Mouse (Mus musculus): ENCODE data around the gene Slc12a5. TPM values are rescaled to one million over a fixed set of nuclear protein-coding genes. Genes with fewer than 3 reads are reported as not detected.

The Slc12a5 gene
- polyA plus RNA-seq (2014; fragmentation: Nextera tagmentation; extraction: Ambion mirVana): 0.57 and 1.6 TPM in 2 replicates

DNA sequence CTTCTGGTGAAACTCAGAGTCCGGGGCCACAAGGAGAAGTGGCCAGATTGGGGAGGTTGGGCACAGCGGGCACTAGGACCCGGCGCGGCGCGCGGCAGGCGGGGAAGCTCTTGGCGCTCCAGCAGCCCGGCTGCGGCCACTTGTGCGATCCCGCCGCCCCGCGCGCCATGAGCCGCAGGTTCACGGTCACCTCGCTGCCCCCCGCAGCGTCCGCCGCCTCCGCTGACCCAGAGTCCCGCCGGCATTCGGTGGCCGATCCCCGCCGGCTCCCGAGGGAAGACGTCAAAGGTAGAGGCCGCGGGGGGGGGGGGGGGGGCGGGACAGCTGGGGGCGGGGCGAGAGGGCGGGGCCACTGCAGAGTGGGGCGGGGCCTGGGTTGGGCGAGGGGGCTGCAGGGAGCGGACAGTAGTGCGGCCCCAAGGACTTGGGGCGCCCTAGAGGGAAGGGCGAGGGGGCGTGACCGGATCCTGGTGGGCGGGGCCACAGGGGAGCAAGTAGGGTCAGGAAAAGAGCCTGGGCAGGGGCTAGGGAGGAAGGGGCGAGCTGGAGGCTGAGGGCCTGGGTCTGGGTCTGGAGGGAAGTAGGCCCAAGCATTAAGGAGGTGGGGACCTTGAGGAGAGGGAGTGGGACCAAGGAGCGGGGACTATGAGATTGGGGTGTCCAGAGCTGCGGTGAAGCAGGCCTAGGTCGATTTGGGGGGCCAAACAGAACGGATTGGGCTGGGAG is at the start of gene Slc12a5:
TSS of gene Slc12a5 (plus strand) at position 87 of the 726 bp plus-strand sequence.
- TF ChIP-seq CTCF (IDR thresholded peaks at IDR 0.05; ENCODE audit: low read depth): no peak
- Histone ChIP-seq H3K4me2 (peak within 1 kb of the TSS; percentile 73), H3K4me1 (ENCODE audit: insufficient read depth) (no peaks in the 10 kb centered on the region), H3K4me3 (ENCODE audit: low read depth, low read length) (peak within 1 kb of the TSS; percentile 52), H3K9me3 (ENCODE audit: low read depth, low read length) (no peaks in the 10 kb centered on the region), H3K36me3 (ENCODE audit: insufficient read depth) (no peaks in the 10 kb centered on the region), H3K27ac (ENCODE audit: low read depth) (no peak within 1 kb of the TSS), H3K27me3 (ENCODE audit: insufficient read depth, low read length) (no peaks in the 10 kb centered on the region), H3K9ac (peak within 1 kb of the TSS; percentile 40)
- ATAC-seq (ENCODE audit: insufficient read depth) (peak; percentile 85), DNase-seq (peak; percentile 79)
- whole genome bisulfite sequencing: under 1% methylated on average over 49 of the region's 54 CpGs

DNA sequence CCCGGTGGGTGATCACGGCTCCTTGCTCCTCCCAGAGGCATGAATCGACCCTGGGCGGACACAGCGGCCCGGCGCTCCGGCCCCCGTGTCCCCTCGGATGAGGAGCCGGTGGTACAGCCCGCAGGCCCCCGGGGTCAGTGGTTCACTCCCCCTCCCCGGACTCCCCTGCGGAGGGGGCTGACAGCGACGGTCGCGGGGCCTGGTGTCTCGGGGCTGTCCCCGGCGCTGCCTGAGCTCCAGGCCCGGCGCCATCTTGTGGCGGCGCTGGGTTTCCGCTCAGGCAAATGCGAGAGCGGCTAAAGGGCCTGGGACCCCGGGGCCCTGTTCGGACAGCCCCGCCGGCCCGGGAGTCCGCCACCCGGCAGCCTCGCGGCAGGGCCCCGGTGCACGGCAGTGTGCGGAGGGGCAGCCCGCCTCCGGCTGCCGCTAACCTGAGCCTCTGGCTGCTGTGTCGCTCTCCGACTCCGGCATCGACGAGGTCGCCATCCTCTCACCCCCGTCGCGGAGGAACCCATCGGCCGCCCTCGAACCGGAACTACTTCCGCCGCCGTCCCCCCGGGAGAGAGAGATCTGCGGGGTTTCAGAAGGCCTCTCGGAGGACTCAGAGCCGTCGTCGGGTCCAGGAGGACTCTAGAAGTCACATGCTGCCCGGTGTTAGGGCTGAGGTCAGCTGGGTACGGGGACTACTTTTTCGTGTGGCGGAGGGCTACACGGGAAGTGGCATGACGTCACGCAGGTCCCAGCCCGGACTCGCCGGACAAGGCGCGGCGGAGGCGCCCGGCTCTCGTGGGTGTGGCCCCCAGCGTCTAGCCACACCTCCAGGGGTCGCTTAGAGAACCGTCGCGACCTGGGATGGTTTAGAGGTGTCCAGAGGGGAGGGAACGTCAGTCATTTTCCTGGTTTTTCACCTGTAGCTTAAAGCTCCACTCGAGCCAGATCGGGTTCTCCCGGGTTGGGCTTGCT is 49.2 kb upstream of the Slc12a5 start, which contains the start of gene Zfp335:
TSS of gene Zfp335 (minus strand) at position 672 of the 963 bp plus-strand sequence.
- Histone ChIP-seq H3K27me3 (ENCODE audit: insufficient read depth, low read length) (no peaks in the 10 kb centered on the region), H3K4me2 (peak within 1 kb of the TSS; percentile 81), H3K36me3 (ENCODE audit: insufficient read depth) (peaks cover 31% of the 10 kb centered on the region), H3K9ac (peak within 1 kb of the TSS; percentile 93), H3K9me3 (ENCODE audit: low read depth, low read length) (no peaks in the 10 kb centered on the region), H3K4me1 (ENCODE audit: insufficient read depth) (0 out of 2 replicates have a peak, but pooled peaks cover 6% of the 10 kb centered on the region), H3K4me3 (ENCODE audit: low read depth, low read length) (peak within 1 kb of the TSS; percentile 59), H3K27ac (ENCODE audit: low read depth) (peak within 1 kb of the TSS; percentile 99)
- ATAC-seq (ENCODE audit: insufficient read depth) (peak; percentile 88), DNase-seq (peak; percentile 96)
- under 1% methylated on average over 90 of the region's 91 CpGs for WGBS
- peak; percentile 49 for TF ChIP-seq CTCF (IDR thresholded peaks at IDR 0.05; ENCODE audit: low read depth)

- DNase-seq: peak; percentile 51
- peak overlapping the region; percentile 99 for H3K27ac ChIP-seq (ENCODE audit: low read depth)
- peaks cover 23% of the 10 kb centered on the region for H3K36me3 ChIP-seq (ENCODE audit: insufficient read depth)
- H3K27me3 ChIP-seq (ENCODE audit: insufficient read depth, low read length): no peaks in the 10 kb centered on the region
- 7% methylated on average over 12 of the region's 12 CpGs for WGBS
- peak; percentile 37 for ATAC-seq (ENCODE audit: insufficient read depth)
- 0 out of 2 replicates have a peak, but pooled peaks cover 6% of the 10 kb centered on the region for H3K4me1 ChIP-seq (ENCODE audit: insufficient read depth)
- H3K9ac ChIP-seq: peak overlapping the region; percentile 93
- TF ChIP-seq CTCF (IDR thresholded peaks at IDR 0.05; ENCODE audit: low read depth): no peak
- peak overlapping the region; percentile 81 for H3K4me2 ChIP-seq
- H3K9me3 ChIP-seq (ENCODE audit: low read depth, low read length): no peaks in the 10 kb centered on the region
- H3K4me3 ChIP-seq (ENCODE audit: low read depth, low read length): peak overlapping the region; percentile 59
Observed at GRCm38 (mm10) chr2:164912151-164912550, 48.5 kb upstream of the Slc12a5 start.

DNA sequence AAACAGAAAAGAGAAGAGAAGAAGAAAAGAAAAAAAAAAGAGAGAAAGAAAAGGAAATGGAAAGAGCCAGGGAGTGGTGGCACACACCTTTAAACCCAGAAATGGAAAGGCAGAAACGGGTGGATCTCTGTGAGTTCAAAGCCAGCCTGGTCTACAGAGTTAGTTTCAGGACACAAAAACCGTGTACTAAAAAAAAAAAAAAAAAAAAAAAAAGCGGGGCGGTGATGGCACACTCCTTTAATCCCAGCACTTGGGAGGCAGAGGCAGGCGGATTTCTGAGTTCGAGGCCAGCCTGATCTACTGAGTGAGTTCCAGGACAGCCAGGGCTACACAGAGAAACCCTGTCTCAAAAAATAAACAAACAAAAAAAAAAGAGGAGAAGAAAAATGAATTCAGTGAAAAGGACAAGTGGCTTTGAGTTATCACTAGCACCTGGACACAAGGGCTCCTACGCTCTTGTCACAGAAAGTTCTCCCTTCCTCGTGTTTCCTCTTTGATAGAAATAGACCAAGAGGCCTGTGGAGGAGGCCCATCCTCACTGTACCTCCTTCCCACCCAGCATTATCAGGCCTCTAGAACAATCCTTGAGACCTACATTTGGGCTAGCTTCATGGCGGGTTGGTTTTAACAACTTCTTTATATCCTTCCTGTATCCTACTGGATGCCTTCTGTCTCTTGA is 47.7 kb upstream of the Slc12a5 start:
- ATAC-seq (ENCODE audit: insufficient read depth): no peak

GRCm38 (mm10) chr2:164913428-164913786 is 47.2 kb upstream of the Slc12a5 start:
- Histone ChIP-seq H3K27ac (ENCODE audit: low read depth) (no peak overlapping the region), H3K4me2 (no peak overlapping the region), H3K9me3 (ENCODE audit: low read depth, low read length) (no peaks in the 10 kb centered on the region), H3K27me3 (ENCODE audit: insufficient read depth, low read length) (no peaks in the 10 kb centered on the region), H3K4me3 (ENCODE audit: low read depth, low read length) (no peak overlapping the region), H3K4me1 (ENCODE audit: insufficient read depth) (0 out of 2 replicates have a peak, but pooled peaks cover 6% of the 10 kb centered on the region), H3K36me3 (ENCODE audit: insufficient read depth) (peaks cover 11% of the 10 kb centered on the region), H3K9ac (no peak overlapping the region)
- no peak for TF ChIP-seq CTCF (IDR thresholded peaks at IDR 0.05; ENCODE audit: low read depth)
- WGBS: 82% methylated on average over 2 of the region's 2 CpGs
- no peak for ATAC-seq (ENCODE audit: insufficient read depth)
- DNase-seq: peak; percentile 40

More for the DNA sequence above, 47.7 kb upstream of the Slc12a5 start:
- peaks cover 16% of the 10 kb centered on the region for H3K36me3 ChIP-seq (ENCODE audit: insufficient read depth)
- no peak overlapping the region; the same call in 1 of the 2 replicates for H3K9ac ChIP-seq
- H3K4me1 ChIP-seq (ENCODE audit: insufficient read depth): 0 out of 2 replicates have a peak, but pooled peaks cover 6% of the 10 kb centered on the region
- TF ChIP-seq CTCF (IDR thresholded peaks at IDR 0.05; ENCODE audit: low read depth): no peak
- DNase-seq: no peak
- no peaks in the 10 kb centered on the region for H3K9me3 ChIP-seq (ENCODE audit: low read depth, low read length)
- no peak overlapping the region for H3K4me3 ChIP-seq (ENCODE audit: low read depth, low read length)
- no peak overlapping the region for H3K27ac ChIP-seq (ENCODE audit: low read depth)
- peak overlapping the region; percentile 81 for H3K4me2 ChIP-seq
- WGBS: 88% methylated on average over 9 of the region's 9 CpGs
- no peaks in the 10 kb centered on the region for H3K27me3 ChIP-seq (ENCODE audit: insufficient read depth, low read length)

- H3K9me3 ChIP-seq (ENCODE audit: low read depth, low read length): no peaks in the 10 kb centered on the region
- H3K36me3 ChIP-seq (ENCODE audit: insufficient read depth): peaks cover 6% of the 10 kb centered on the region; the same call in 1 of the 2 replicates
- no peak for DNase-seq
- ATAC-seq (ENCODE audit: insufficient read depth): no peak
- no peak overlapping the region for H3K4me2 ChIP-seq
- WGBS: 70% methylated on average over 5 of the region's 5 CpGs
- no peak for TF ChIP-seq CTCF (IDR thresholded peaks at IDR 0.05; ENCODE audit: low read depth)
- H3K27me3 ChIP-seq (ENCODE audit: insufficient read depth, low read length): no peaks in the 10 kb centered on the region
- H3K4me1 ChIP-seq (ENCODE audit: insufficient read depth): no peaks in the 10 kb centered on the region
- no peak overlapping the region for H3K9ac ChIP-seq
- no peak overlapping the region for H3K27ac ChIP-seq (ENCODE audit: low read depth)
- H3K4me3 ChIP-seq (ENCODE audit: low read depth, low read length): no peak overlapping the region
Observed at GRCm38 (mm10) chr2:164916820-164917219, 43.8 kb upstream of the Slc12a5 start.

Data from lung, embryonic 14.5 days (tissue).